Mouse (Mus musculus): Measurements from ENCODE around the gene Sun2.

Gene Sun2

GRCm38 (mm10) chr15:79755977-79756625 is 13.8 kb upstream of the Sun2 start:
- no peak for DNase-seq (ENCODE audit: low read depth)

GRCm38 (mm10) chr15:79755176-79755575 is 12.8 kb upstream of the Sun2 start:
- DNase-seq (ENCODE audit: low read depth): no peak

- no peak for DNase-seq (ENCODE audit: low read depth)
Measured at GRCm38 (mm10) chr15:79753873-79754272, 11.5 kb upstream of the Sun2 start.

- no peak for DNase-seq (ENCODE audit: low read depth)
Measured at GRCm38 (mm10) chr15:79753420-79753752, 11.1 kb upstream of the Sun2 start.

- DNase-seq (ENCODE audit: low read depth): no peak
Measured at GRCm38 (mm10) chr15:79752742-79753419, 10.5 kb upstream of the Sun2 start.

GRCm38 (mm10) chr15:79751772-79752171 is 9.4 kb upstream of the Sun2 start:
- DNase-seq (ENCODE audit: low read depth): no peak

GRCm38 (mm10) chr15:79750266-79750665 is 7.9 kb upstream of the Sun2 start:
- no peak for DNase-seq (ENCODE audit: low read depth)

- DNase-seq (ENCODE audit: low read depth): no peak
Measured at GRCm38 (mm10) chr15:79749162-79749561, 6.8 kb upstream of the Sun2 start.

- no peak for DNase-seq (ENCODE audit: low read depth)
Measured at GRCm38 (mm10) chr15:79747998-79748397, 5.7 kb upstream of the Sun2 start.

GRCm38 (mm10) chr15:79745883-79746282 is 3.5 kb upstream of the Sun2 start:
- DNase-seq (ENCODE audit: low read depth): no peak

- no peak for DNase-seq (ENCODE audit: low read depth)
Measured at GRCm38 (mm10) chr15:79745312-79745711, 3.0 kb upstream of the Sun2 start.

- no peak for DNase-seq (ENCODE audit: low read depth)
Measured at GRCm38 (mm10) chr15:79744742-79745141, 2.4 kb upstream of the Sun2 start.

- DNase-seq (ENCODE audit: low read depth): no peak
Measured at GRCm38 (mm10) chr15:79744001-79744400, 1.7 kb upstream of the Sun2 start.

- no peak for DNase-seq (ENCODE audit: low read depth)
Measured at GRCm38 (mm10) chr15:79742706-79743023, 329 bp upstream of the Sun2 start.

- peak; percentile 52 for DNase-seq (ENCODE audit: low read depth)
Measured at GRCm38 (mm10) chr15:79741173-79741858, 1.0 kb downstream of the Sun2 start.

GRCm38 (mm10) chr15:79740739-79741138 is 1.6 kb downstream of the Sun2 start:
- DNase-seq (ENCODE audit: low read depth): no peak

- DNase-seq (ENCODE audit: low read depth): no peak
Measured at GRCm38 (mm10) chr15:79734311-79734710, 8.0 kb downstream of the Sun2 start.

GRCm38 (mm10) chr15:79733640-79734039 is 8.7 kb downstream of the Sun2 start:
- no peak for DNase-seq (ENCODE audit: low read depth)

- no peak for DNase-seq (ENCODE audit: low read depth)
Measured at GRCm38 (mm10) chr15:79733192-79733591, 9.1 kb downstream of the Sun2 start.

- DNase-seq (ENCODE audit: low read depth): no peak
Measured at GRCm38 (mm10) chr15:79731554-79731953, 10.8 kb downstream of the Sun2 start.

- no peak for DNase-seq (ENCODE audit: low read depth)
Measured at GRCm38 (mm10) chr15:79728731-79729388, 13.5 kb downstream of the Sun2 start.

GRCm38 (mm10) chr15:79728311-79728710 is 14.0 kb downstream of the Sun2 start:
- no peak for DNase-seq (ENCODE audit: low read depth)

GRCm38 (mm10) chr15:79727840-79728239 is 14.5 kb downstream of the Sun2 start:
- DNase-seq (ENCODE audit: low read depth): no peak

All from fibroblast of lung, adult 2 months (primary cell).